Mouse (Mus musculus): Measurements from ENCODE around the gene Gm2564. TPM values are rescaled to one million over a fixed set of nuclear protein-coding genes. Genes with fewer than 3 reads are reported as not detected.
A peak's percentile ranks its signal among the peaks of the same experiment; 100 is the strongest.
"Not testable (repeated sequence)": the region's sequence is repeated elsewhere in the genome, so short reads cannot be mapped to it uniquely, and the experiment has no call there.

Gm2564 gene
- not detected in 2 replicates for polyA plus RNA-seq (2014; fragmentation: Nextera tagmentation; extraction: Ambion mirVana)

- no CpG with 5 or more reads among the region's 8 CpGs for WGBS
- not testable (repeated sequence) for H3K9me3 ChIP-seq (ENCODE audit: control insufficient read depth, low read length); H3K9ac ChIP-seq (ENCODE audit: low read depth, low read length); H3K27ac ChIP-seq (ENCODE audit: low read depth, low read length); H3K4me2 ChIP-seq (replicated peaks; ENCODE audit: low read depth, low read length); H3K4me1 ChIP-seq (ENCODE audit: control insufficient read depth, insufficient read depth, low read length); H3K4me3 ChIP-seq (ENCODE audit: low read length); H3K36me3 ChIP-seq (ENCODE audit: control insufficient read depth, insufficient read depth, low read length); H3K27me3 ChIP-seq (ENCODE audit: control insufficient read depth, insufficient read depth, low read length); ATAC-seq (ENCODE audit: low FRiP score, low TSS enrichment)
Observed at GRCm38 (mm10) chr4:42629419-42629818, at the start of gene Gm2564. Gene Gm2564, plus strand, starts transcription at chr4:42629719.

DNA sequence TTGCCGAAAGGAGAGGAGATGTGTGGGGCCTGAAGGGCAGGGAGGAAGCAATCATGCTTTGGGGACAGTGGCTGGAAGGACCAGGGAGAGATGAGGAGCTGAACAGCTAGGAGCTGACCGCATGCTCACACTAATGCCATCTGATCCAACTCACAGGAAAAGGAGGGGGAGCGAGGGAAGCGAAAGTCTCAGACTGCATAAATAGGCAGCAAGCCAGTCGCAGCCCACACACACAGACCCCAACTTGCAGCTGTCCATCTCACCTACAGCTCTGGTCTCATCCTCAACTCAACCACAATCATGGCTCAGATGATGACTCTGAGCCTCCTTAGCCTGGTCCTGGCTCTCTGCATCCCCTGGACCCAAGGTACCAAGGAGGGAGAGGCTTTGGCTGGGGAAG lies 17.6 kb upstream of the Gm2564 start, which contains the start of gene Gm10591:
Gm10591 (plus strand) TSS at position 301 of the 400 bp plus-strand sequence.
- not testable (repeated sequence) for H3K27ac ChIP-seq (ENCODE audit: low read depth, low read length); H3K4me1 ChIP-seq (ENCODE audit: control insufficient read depth, insufficient read depth, low read length); H3K27me3 ChIP-seq (ENCODE audit: control insufficient read depth, insufficient read depth, low read length); H3K4me3 ChIP-seq (ENCODE audit: low read length); H3K9me3 ChIP-seq (ENCODE audit: control insufficient read depth, low read length); ATAC-seq (ENCODE audit: low FRiP score, low TSS enrichment); H3K9ac ChIP-seq (ENCODE audit: low read depth, low read length); H3K4me2 ChIP-seq (replicated peaks; ENCODE audit: low read depth, low read length); H3K36me3 ChIP-seq (ENCODE audit: control insufficient read depth, insufficient read depth, low read length)
- no CpG with 5 or more reads among the region's 5 CpGs for WGBS

DNA sequence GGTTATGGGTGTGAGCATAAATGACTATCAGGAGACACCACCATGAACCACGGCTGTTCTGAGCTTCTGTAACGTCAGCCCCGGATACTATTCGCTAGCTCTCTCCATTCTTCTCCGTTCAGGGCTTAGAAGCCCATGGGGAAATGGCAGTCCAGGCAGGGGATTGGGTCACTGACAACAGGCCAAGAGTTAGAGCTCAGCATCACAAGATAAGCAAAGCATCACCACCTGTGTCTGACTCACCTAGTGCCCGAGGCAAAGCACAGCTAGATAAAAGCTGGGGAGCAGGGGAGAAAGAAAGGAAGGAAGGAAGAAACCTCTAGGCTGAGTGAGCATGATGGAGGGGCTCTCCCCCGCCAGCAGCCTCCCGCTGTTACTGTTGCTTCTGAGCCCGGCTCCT lies 25.4 kb downstream of the Gm2564 start, which contains the start of gene Ccl27b:
Ccl27b (plus strand) TSS at position 301 of the 400 bp plus-strand sequence.
- H3K4me2 ChIP-seq (replicated peaks; ENCODE audit: low read depth, low read length); H3K4me3 ChIP-seq (ENCODE audit: low read length); H3K27ac ChIP-seq (ENCODE audit: low read depth, low read length); H3K9ac ChIP-seq (ENCODE audit: low read depth, low read length); H3K27me3 ChIP-seq (ENCODE audit: control insufficient read depth, insufficient read depth, low read length); ATAC-seq (ENCODE audit: low FRiP score, low TSS enrichment); H3K4me1 ChIP-seq (ENCODE audit: control insufficient read depth, insufficient read depth, low read length); H3K36me3 ChIP-seq (ENCODE audit: control insufficient read depth, insufficient read depth, low read length); H3K9me3 ChIP-seq (ENCODE audit: control insufficient read depth, low read length): not testable (repeated sequence)
- WGBS = no CpG with 5 or more reads among the region's 9 CpGs

DNA sequence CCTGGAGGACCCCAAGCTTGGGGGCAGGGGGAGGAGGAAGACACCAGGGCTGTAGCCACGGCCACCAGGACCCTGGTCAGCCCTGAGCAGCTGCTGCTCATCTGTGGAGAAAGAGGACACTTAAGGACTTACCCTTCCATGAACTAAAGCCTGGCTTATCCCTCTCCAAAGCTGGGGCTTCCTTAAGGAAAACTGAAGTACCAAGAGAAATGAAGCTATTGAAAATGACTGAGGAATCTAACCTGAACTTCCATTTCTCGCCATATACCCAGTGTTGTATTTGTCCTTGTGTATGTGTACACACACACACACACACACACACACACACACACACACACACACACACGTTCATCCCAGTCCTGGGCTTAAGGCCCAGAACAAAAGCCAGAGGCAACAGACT lies 32.3 kb downstream of the Gm2564 start, which contains the start of gene Il11ra2:
Il11ra2 (minus strand) TSS at position 101 of the 400 bp plus-strand sequence.
- H3K9me3 ChIP-seq (ENCODE audit: control insufficient read depth, low read length); H3K27ac ChIP-seq (ENCODE audit: low read depth, low read length); H3K4me2 ChIP-seq (replicated peaks; ENCODE audit: low read depth, low read length); H3K36me3 ChIP-seq (ENCODE audit: control insufficient read depth, insufficient read depth, low read length); ATAC-seq (ENCODE audit: low FRiP score, low TSS enrichment); H3K9ac ChIP-seq (ENCODE audit: low read depth, low read length); H3K4me1 ChIP-seq (ENCODE audit: control insufficient read depth, insufficient read depth, low read length); H3K27me3 ChIP-seq (ENCODE audit: control insufficient read depth, insufficient read depth, low read length); H3K4me3 ChIP-seq (ENCODE audit: low read length): not testable (repeated sequence)
- WGBS = no CpG with 5 or more reads among the region's 3 CpGs

DNA sequence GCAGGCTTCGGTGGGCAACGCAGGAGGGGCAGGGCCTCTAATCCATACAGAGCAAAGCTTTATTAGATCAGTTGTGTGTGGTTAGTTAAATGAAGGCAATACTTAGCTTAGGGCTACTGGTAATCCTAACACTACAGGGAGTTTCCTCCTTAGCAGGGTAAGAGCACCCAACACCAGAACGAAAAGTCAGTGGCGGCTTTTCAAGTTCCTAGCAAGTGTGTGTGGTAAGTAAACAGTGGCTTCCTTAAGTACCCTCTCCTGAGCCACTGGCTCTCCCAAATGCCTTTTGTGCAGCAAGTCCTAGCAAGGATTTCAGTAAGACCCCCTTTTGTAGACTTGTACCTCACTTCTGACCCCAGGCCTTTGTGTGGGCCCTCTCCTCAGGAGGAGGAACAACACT lies 45.9 kb downstream of the Gm2564 start:
- no CpG with 5 or more reads among the region's 4 CpGs for WGBS

DNA sequence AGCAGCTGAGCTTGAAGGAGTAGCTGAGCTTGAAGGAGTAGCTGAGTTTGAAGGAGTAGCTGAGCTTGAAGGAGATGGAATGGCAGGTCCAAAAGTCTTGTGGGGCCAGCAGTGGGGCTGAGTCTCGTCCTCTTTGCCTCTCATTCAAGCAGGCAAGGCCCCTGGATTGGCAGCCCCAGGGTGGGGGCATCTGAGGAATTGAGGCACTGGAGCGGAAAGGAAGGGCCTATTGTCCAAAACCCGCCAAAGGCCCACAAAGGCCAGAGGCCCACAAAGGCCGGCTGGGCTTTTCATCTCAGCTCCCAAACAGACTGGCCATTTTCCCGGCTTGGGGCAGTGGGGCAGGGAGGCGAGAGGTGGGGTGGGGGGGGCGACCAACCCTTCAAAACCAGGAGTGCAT lies 49.8 kb downstream of the Gm2564 start:
- not testable (repeated sequence) for H3K4me1 ChIP-seq (ENCODE audit: control insufficient read depth, insufficient read depth, low read length); H3K4me2 ChIP-seq (replicated peaks; ENCODE audit: low read depth, low read length); H3K4me3 ChIP-seq (ENCODE audit: low read length); H3K9me3 ChIP-seq (ENCODE audit: control insufficient read depth, low read length); H3K27ac ChIP-seq (ENCODE audit: low read depth, low read length); H3K27me3 ChIP-seq (ENCODE audit: control insufficient read depth, insufficient read depth, low read length); ATAC-seq (ENCODE audit: low FRiP score, low TSS enrichment); H3K36me3 ChIP-seq (ENCODE audit: control insufficient read depth, insufficient read depth, low read length); H3K9ac ChIP-seq (ENCODE audit: low read depth, low read length)
- no CpG with 5 or more reads among the region's 7 CpGs for WGBS

More for the DNA sequence above, 45.9 kb downstream of the Gm2564 start:
- not testable (repeated sequence) for H3K27me3 ChIP-seq (ENCODE audit: control insufficient read depth, insufficient read depth, low read length); H3K36me3 ChIP-seq (ENCODE audit: control insufficient read depth, insufficient read depth, low read length); H3K4me2 ChIP-seq (replicated peaks; ENCODE audit: low read depth, low read length); H3K9ac ChIP-seq (ENCODE audit: low read depth, low read length); H3K4me1 ChIP-seq (ENCODE audit: control insufficient read depth, insufficient read depth, low read length); H3K27ac ChIP-seq (ENCODE audit: low read depth, low read length); H3K9me3 ChIP-seq (ENCODE audit: control insufficient read depth, low read length); ATAC-seq (ENCODE audit: low FRiP score, low TSS enrichment); H3K4me3 ChIP-seq (ENCODE audit: low read length)

DNA sequence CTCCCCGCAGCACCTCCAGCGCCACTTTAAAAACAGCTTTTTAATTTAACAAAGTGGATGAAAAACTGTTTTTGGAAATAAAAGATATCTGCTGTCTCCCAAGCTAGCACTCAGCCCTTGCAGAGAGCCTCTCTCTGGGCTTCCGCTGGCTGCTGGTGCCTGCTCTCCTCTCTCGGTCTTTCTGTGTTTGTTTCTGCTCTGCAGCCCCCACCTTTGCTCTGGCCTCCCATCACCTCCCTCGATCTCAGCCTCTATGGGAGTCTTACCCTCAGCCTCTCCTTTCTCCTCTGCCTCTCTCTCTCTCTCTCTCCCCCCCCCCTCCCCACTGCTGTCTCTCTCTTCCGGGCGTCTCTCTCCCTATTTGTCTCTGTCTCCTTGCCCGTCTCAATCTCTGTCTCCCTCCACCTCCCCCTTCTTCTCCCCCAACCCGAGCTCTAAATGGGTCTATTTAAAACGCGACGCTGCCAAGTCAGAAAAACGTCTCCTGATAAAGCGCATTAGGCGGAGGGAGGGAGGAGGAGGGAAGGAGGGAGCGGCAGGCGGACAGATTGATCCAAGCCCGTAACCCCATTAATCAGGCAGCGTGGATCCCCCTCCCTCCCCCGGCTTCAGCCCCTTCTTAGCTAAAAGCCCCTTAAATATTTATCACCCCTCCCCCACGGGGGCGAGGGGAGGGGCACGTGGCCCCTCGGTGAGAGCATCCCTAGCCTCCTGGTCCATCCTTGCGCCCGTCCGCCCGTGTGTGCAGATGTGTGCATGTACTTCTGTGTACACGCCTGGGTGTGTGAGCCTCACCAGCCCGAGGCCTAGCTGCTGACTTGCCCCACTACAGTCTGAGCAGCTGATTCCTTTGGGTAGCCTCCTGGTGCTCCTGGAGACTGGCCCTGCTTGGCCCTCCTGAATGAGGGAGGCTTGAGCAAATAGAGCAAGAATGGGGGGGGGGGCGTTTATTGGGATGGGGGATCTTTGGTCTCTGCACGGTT lies 51.1 kb downstream of the Gm2564 start:
- H3K4me3 ChIP-seq (ENCODE audit: low read length); H3K4me2 ChIP-seq (replicated peaks; ENCODE audit: low read depth, low read length); H3K9me3 ChIP-seq (ENCODE audit: control insufficient read depth, low read length); H3K4me1 ChIP-seq (ENCODE audit: control insufficient read depth, insufficient read depth, low read length); H3K36me3 ChIP-seq (ENCODE audit: control insufficient read depth, insufficient read depth, low read length); H3K9ac ChIP-seq (ENCODE audit: low read depth, low read length); H3K27me3 ChIP-seq (ENCODE audit: control insufficient read depth, insufficient read depth, low read length); H3K27ac ChIP-seq (ENCODE audit: low read depth, low read length): not testable (repeated sequence)
- WGBS = no CpG with 5 or more reads among the region's 32 CpGs
- ATAC-seq (ENCODE audit: low FRiP score, low TSS enrichment) = peak; percentile 32; the same call in 1 of the 2 replicates

Data from kidney, embryonic 14.5 days (tissue).